Mouse (Mus musculus) Patski (cell line): ENCODE data around the gene Ankle1. TPM values are rescaled to one million over a fixed set of nuclear protein-coding genes. Genes with fewer than 3 reads are reported as not detected.

ENCODE experiments used
- ATAC-seq: fragments of 100-300 bp; one replicate; pipeline ENCODE4 v1.8.0; 2021
- CTCF ChIA-PET: fragments of 350-600 bp; sonication (Branson Sonifier 250); formaldehyde crosslinking; loops from one replicate; lab custom pipeline; 2022; ENCODE audit warnings: inconsistent platforms; lab: Charles Lee
- POLR2A ChIA-PET: fragments of 350-600 bp; sonication (Branson Sonifier 250); formaldehyde crosslinking; loops from one replicate; lab custom pipeline; 2022; ENCODE audit warnings: antibody characterized with exemption, inconsistent platforms; lab: Charles Lee
- DNase-seq: peaks from one replicate; pipeline ENCODE4 v3.0.0-alpha.2; 2011; ENCODE audit warnings: low read depth, low spot score
- H3K27me3 ChIP-seq: fragments of 371-371 bp; one replicate; pipeline ENCODE4 v1.5.1; 2021
- CTCF ChIP-seq: fragments of 100-300 bp; IDR thresholded peaks from one replicate; pipeline ENCODE4 v1.5.1; 2021
- in situ Hi-C: fragments of 300-500 bp; cut with MboI; formaldehyde crosslinking; loops from 3 replicates; pipeline ENCODE4 v1.11.1; 2018; ENCODE audit warnings: low pct_unique_long_range_greater_than_20kb, mixed read lengths
- polyA plus RNA-seq: library from polyadenylated mRNA; unstranded; gene quantifications from one replicate; pipeline ENCODE4 v1.2.3, GENCODE M21; 2021

Gene Ankle1
- polyA plus RNA-seq, 1 experiment from 2014 or later = 9.0 TPM

GRCm38 (mm10) chr8:71451777-71452176 lies 46.0 kb downstream of the Ankle1 start:
- no peak for TF ChIP-seq CTCF
- in situ Hi-C loops = no loop called here
- peaks cover 4% of the 10 kb centered on the region for H3K27me3 ChIP-seq
- POLR2A ChIA-PET = no interaction called here
- no peak for ATAC-seq
- DNase-seq = no peak
- CTCF ChIA-PET = interaction anchor here (1.8 kb wide), 1 partner anchor 9 kb away, joined by 6 read pairs; no protein-coding TSS in a partner anchor

- DNase-seq = no peak
- TF ChIP-seq CTCF = no peak
- POLR2A ChIA-PET = interaction anchor here (2.5 kb wide), 1 partner anchor 11 kb away, joined by 7 read pairs; the partner anchor contains the start of genes Abhd8 and Mrpl34
- CTCF ChIA-PET = interaction anchor here (1.8 kb wide), 1 partner anchor 10 kb away, joined by 6 read pairs; no protein-coding TSS in a partner anchor
- ATAC-seq = no peak
- H3K27me3 ChIP-seq = peaks cover 4% of the 10 kb centered on the region
- in situ Hi-C loops = no loop called here
Measured at GRCm38 (mm10) chr8:71452669-71453068, 46.9 kb downstream of the Ankle1 start.

- in situ Hi-C loops = no loop called here
- CTCF ChIA-PET = interaction anchor here (0.7 kb wide), 1 partner anchor 12 kb away, joined by 4 read pairs; no protein-coding TSS in a partner anchor
- POLR2A ChIA-PET = interaction anchor here (2.5 kb wide), 1 partner anchor 9 kb away, joined by 7 read pairs; the partner anchor contains the start of genes Abhd8 and Mrpl34
- H3K27me3 ChIP-seq = peaks cover 4% of the 10 kb centered on the region
- ATAC-seq (no peak), DNase-seq (no peak)
- TF ChIP-seq CTCF = no peak
Measured at GRCm38 (mm10) chr8:71454668-71455067, 48.9 kb downstream of the Ankle1 start.

- H3K27me3 ChIP-seq = peaks cover 4% of the 10 kb centered on the region
- TF ChIP-seq CTCF = no peak
- ChIA-PET CTCF (interaction anchor here (1.1 kb wide), 1 partner anchor 15 kb away, joined by 5 read pairs; no protein-coding TSS in a partner anchor), POLR2A (no interaction called here)
- in situ Hi-C loops = no loop called here
- ATAC-seq = no peak
- DNase-seq = no peak
Measured at GRCm38 (mm10) chr8:71456906-71457305, 51.1 kb downstream of the Ankle1 start.

GRCm38 (mm10) chr8:71457659-71458270 lies 52.0 kb downstream of the Ankle1 start:
- in situ Hi-C loops = no loop called here
- no peak for DNase-seq
- POLR2A ChIA-PET = interaction anchor here (0.5 kb wide), 1 partner anchor 36 kb away, joined by 3 read pairs; no protein-coding TSS in a partner anchor

More at GRCm38 (mm10) chr8:71457659-71458270, 52.0 kb downstream of the Ankle1 start:
- no peak for ATAC-seq
- CTCF ChIA-PET = interaction anchor here (0.8 to 1.1 kb wide), 2 partner anchors 15 to 16 kb away, joined by 3 to 5 read pairs; no protein-coding TSS in a partner anchor
- TF ChIP-seq CTCF = no peak
- peaks cover under 1% of the 10 kb centered on the region for H3K27me3 ChIP-seq

Other genes with a start within 250 kb of the Ankle1 start
- 71.2 TPM for gene Myo9b, start 133.3 kb upstream of the Ankle1 start, polyA plus RNA-seq
- gene Haus8, start 133.1 kb upstream of the Ankle1 start, polyA plus RNA-seq = 33.8 TPM
- 123 TPM for gene Use1, start 39.2 kb upstream of the Ankle1 start, polyA plus RNA-seq
- gene Ocel1, start 34.7 kb upstream of the Ankle1 start, polyA plus RNA-seq = 19.9 TPM
- gene Nr2f6, start 24.1 kb upstream of the Ankle1 start, polyA plus RNA-seq = 140 TPM
- 0.36 TPM for gene Ushbp1, start 10.2 kb upstream of the Ankle1 start, polyA plus RNA-seq
- 103 TPM for gene Babam1, start 9.1 kb upstream of the Ankle1 start, polyA plus RNA-seq
- 73.0 TPM for gene Abhd8, start 57.6 kb downstream of the Ankle1 start, polyA plus RNA-seq
- gene Mrpl34, start 58.9 kb downstream of the Ankle1 start, polyA plus RNA-seq = 81.5 TPM
- gene Dda1, start 63.2 kb downstream of the Ankle1 start, polyA plus RNA-seq = 67.8 TPM
- gene Ano8, start 80.0 kb downstream of the Ankle1 start, polyA plus RNA-seq = 38.2 TPM
- gene Gtpbp3, start 82.1 kb downstream of the Ankle1 start, polyA plus RNA-seq = 44.1 TPM
- 0.21 TPM for gene Plvap, start 105.7 kb downstream of the Ankle1 start, polyA plus RNA-seq
- gene Ccdc194, start 119.7 kb downstream of the Ankle1 start, polyA plus RNA-seq = 0.08 TPM
- 141 TPM for gene Bst2, start 131.4 kb downstream of the Ankle1 start, polyA plus RNA-seq
- gene Mvb12a, start 136.9 kb downstream of the Ankle1 start, polyA plus RNA-seq = 103 TPM
- gene Tmem221, start 152.9 kb downstream of the Ankle1 start, polyA plus RNA-seq = 3.4 TPM
- 0.85 TPM for gene Nxnl1, start 160.6 kb downstream of the Ankle1 start, polyA plus RNA-seq
- 40.9 TPM for gene Slc27a1, start 162.9 kb downstream of the Ankle1 start, polyA plus RNA-seq
- 127 TPM for gene Pgls, start 186.2 kb downstream of the Ankle1 start, polyA plus RNA-seq
- gene Fam129c, start 191.6 kb downstream of the Ankle1 start, polyA plus RNA-seq = 10.8 TPM
- 117 TPM for gene Colgalt1, start 205.0 kb downstream of the Ankle1 start, polyA plus RNA-seq